Mouse (Mus musculus): Measurements from ENCODE around the gene Sapcd1. TPM values are rescaled to one million over a fixed set of nuclear protein-coding genes. Genes with fewer than 3 reads are reported as not detected.

The Sapcd1 gene
- total RNA-seq, 2 experiments from 2014 or later = 0.53 to 1.4 TPM

DNA sequence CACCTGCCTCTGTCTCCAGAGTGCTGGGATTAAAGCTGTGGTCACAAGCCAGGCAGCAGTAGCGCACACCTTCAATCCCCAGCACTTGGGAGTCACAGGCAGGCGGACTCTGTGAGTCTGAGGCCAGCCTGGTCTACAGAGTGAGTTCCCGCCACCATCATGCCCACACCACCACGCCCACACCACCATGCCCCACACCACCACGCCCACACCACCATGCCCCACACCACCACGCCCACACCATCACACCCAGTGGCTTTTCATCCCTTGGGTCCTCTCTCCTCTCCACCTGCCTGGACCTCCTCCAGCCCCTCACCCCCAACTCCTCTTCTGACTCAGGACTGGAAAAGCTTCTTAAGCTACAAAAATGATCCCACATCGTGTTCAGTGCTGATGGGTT lies 4.1 kb upstream of the Sapcd1 start:
- DNase-seq (ENCODE audit: low spot score in 2 of 2) = no peak

DNA sequence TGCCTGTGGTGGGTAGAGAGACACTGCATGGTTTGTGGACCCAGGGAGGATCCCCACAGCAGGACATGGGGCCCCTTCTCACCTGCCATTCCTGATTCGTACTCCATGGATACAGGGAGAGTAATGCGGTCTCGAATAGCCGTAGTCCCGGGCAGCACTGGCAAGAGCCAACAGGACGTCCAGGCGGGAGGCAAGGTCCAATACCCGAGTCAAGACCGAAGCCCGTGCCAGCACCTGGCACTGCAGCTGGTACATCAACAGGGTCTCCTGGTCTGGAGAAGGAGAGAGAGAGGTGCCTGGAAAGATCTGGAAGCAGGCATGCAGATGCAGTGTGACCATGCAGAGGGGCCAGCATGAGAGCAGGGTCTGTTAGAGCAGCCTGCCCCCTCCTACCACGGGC lies 3.5 kb upstream of the Sapcd1 start:
- DNase-seq (ENCODE audit: low spot score in 2 of 2) = no peak

DNA sequence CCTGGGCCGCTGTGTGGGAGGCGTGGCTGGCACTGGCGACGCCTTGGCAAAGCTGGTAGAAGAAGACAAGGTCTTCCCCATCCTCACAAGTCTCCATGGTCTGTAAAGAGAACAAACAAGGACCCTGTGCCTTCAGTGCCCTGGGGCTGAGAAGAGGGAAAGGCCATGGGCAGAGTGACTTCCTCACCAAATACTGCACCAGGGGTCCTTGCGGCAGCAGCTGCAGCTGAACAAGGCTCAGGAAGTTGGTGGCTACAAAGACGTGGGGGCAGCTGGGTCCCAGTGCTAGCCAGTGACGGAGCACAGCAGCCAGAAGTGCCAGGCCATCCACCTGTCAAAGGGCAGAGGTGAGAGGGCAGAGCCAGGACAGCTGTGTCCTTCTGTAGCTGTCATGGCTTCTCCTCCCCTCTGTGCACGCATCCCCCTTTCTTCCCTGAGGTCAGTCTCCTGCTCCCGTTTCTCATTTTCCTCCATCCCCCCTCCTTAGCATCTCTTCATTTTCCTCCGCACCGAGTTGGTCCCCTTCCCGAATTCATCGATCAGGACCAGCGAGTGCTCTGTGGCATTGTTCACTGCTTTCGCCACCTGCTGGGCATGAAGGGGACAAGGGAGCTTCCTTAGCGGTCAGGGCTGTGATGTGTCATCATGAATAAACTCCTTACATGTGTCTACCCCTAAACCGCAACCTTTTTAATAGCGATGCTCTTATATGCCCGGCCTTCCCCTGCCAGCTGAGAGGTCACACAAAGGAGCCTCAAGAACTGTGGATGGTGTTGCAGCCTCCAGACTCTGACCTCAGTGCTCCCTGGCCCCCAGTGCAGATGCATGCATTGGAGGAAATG lies 2.1 kb upstream of the Sapcd1 start:
- peak in 1 of 2 experiments; percentile 48 for DNase-seq (ENCODE audit: low spot score in 2 of 2)

GRCm38 (mm10) chr17:35028315-35028714 lies 499 bp upstream of the Sapcd1 start:
- DNase-seq (ENCODE audit: low spot score in 2 of 2) = no peak

- no peak for DNase-seq (ENCODE audit: low spot score in 2 of 2)
Observed at GRCm38 (mm10) chr17:35026206-35026605, 1.6 kb downstream of the Sapcd1 start.

DNA sequence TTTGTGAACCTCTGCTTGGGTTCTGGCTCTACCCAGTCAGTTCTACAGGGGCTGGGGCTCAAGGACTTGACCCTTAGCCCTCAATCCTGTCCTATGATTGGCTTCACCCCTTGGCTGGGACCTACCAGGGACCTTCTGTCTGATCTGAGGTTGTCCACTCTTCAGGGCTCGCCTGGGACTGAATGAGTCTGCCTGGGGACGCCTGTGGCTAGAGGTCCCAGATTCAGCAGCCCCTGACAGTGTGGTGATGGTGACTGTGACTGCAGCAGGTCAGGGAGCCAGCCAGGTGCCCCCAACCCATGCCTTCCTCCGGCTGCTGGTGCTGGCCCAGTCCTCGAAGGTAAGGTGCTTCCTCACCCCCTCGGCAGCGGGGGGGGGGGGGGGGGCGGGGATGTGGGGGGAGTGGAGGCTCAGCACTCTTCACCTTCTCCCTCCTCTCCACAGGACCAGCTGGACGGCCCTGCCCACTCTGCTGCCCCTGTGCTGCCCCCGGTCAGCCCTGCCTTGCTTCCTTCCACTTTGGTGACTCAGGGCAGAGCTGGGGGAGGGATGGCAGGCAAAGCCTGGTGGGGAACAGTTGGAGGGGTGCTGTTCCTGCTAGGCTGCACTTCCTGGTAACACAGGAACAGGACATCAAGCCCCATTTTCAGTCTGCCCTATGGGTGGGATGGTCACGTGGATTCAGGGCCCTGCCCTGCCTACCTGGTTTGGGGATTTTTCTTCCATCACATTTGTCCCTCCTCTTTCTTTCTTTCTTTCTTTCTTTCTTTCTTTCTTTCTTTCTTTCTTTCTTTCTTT lies 2.9 kb downstream of the Sapcd1 start:
- no peak for DNase-seq (ENCODE audit: low spot score in 2 of 2)

GRCm38 (mm10) chr17:35024261-35024660 lies 3.6 kb downstream of the Sapcd1 start:
- no peak for DNase-seq (ENCODE audit: low spot score in 2 of 2)

DNA sequence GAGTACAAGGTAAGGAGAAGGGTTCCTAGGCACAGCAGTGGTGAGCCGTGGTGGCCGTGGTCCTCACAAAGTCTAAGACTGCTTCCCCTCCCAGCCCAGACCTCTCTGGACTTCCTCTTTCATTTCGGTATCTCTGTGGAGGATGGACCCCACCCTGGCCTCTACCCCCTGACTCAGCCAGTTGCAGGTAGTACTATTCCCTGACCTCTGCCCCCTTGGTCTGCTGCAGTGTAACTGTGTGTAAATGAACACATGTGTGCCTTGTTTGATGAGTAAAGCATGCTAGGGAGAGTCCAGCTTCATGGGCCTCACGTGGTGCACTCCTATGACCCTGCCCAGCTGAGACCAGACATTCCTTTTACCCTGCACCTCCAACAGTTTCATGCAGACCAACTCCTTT lies 4.1 kb downstream of the Sapcd1 start:
- no peak for DNase-seq (ENCODE audit: low spot score in 2 of 2)

GRCm38 (mm10) chr17:35023221-35023620 lies 4.6 kb downstream of the Sapcd1 start:
- DNase-seq (ENCODE audit: low spot score in 2 of 2) = no peak

DNA sequence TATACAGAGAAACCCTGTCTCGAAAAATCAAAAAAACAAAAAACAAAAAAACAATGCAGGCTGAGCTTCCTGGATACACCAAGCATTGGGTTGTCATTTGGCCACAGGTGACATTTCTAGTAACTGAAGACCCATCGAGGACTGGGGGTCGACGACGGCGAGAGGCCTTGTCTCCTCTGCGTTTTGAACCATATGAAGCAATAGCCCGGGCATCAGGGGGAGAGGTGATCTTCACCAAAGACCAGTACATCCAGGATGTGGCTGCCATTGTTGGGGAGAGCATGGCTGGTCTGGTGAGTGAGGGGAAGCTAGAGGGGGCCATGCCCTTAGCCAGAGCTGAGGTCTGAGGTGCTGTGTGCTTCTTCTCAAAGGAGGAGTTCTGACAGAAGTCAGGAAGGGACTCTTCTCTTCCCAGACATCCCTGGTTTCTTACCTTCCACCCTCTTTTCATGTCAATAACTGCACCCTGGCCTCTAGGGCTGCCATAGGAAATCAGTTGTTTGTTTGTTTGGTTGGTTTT lies 5.2 kb downstream of the Sapcd1 start:
- DNase-seq (ENCODE audit: low spot score in 2 of 2) = no peak

DNA sequence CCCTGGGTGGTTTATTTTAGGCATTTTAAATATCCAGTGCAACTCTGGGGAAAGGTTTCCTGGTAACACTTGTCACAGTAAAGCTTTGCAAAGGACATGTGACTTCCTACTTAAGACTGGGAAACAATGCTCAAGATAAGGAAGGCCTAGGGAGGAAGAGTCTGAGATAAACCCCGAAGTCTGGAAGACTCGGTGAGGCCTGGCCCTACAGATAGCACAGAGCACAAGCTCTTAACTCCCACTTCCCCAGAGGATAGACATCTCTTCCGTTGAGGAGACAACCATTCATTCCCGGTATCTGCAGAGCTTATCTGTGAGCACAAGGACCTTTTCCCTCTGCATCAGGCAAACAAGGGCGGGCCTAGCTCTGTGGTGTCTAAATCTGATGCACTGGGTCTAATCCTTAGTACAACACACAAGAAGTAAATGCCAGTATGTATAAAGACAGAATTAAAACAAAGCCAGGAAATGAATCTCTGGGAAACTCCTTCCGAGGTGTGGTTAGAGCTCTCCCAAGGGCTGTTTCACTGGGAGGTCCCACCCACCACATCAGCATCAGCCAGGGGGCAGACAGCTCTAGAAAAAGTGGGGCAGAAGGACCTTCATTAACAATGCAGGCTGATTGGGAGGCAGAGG lies 5.9 kb downstream of the Sapcd1 start:
- no peak for DNase-seq (ENCODE audit: low spot score in 2 of 2)

DNA sequence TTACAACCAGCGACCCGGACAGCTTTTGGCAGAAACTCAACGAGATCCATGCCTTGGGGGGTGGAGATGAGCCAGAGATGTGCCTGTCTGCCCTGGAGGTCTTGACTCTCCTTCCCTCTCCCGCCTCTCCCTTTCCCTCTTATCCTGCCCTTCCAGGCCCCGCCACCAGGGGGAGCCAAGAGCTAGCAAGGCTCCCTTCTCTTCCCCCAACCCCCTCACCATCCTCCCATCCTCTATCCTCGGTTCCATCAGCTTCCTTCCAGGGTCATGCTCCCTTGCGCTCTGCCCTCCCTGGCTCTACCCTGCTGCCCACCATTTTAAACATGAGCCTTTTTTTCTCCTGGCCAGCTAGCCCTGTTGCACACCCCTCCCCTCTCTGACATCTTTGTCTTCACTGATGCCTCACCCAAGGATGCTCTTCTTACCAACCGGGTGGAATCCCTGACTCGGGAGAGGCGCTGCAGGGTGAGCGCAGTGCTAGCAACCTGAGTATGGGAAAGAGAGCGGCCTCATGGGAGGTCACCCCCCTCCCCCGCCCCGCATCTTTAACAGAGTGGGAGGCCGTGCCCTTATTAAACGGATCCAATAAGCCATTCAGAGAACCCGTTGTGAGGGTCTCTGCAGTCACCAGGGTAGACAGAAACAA lies 6.5 kb downstream of the Sapcd1 start:
- DNase-seq (ENCODE audit: low spot score in 2 of 2) = peak; percentile 91

DNA sequence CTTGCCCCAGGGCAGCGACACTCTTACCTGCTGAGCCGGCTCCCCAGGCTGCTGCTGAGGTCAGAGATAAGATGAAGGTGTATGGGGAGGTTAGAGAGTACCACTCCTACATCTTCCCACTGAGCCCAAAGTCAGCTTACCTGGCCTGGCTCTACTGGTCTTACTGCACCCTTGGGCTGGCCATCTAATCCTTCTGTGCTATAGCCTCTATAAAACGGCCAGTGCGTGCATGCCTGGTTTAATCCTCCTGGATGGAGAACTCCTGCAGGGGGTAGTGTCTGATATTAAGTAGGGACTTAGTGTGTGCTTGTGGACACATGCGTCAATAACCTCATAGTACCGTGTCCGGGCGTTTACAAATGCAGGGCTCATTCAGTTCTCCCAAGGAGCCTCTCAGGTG lies 7.3 kb downstream of the Sapcd1 start:
- no peak for DNase-seq (ENCODE audit: low spot score in 2 of 2)

DNA sequence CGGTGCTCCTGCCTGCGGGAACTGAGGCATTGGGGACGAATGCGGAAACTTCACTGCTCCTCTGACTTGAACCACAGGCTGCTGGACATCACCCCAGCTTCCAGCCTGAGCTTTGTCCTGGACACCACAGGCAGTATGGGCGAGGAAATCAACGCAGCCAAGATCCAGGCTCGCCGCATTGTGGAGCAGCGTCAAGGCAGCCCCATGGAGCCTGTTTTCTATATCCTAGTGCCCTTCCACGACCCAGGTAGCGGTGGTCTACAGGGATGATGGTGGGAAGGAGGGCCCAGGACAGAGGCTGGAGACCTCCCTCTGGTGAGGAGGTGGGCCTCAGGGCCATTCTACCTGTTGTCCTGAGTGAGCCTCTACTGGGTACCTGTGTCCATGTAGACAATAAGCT lies 7.9 kb downstream of the Sapcd1 start:
- no peak for DNase-seq (ENCODE audit: low spot score in 2 of 2)

GRCm38 (mm10) chr17:35018171-35018570 lies 9.6 kb downstream of the Sapcd1 start:
- no peak for DNase-seq (ENCODE audit: low spot score in 2 of 2)

DNA sequence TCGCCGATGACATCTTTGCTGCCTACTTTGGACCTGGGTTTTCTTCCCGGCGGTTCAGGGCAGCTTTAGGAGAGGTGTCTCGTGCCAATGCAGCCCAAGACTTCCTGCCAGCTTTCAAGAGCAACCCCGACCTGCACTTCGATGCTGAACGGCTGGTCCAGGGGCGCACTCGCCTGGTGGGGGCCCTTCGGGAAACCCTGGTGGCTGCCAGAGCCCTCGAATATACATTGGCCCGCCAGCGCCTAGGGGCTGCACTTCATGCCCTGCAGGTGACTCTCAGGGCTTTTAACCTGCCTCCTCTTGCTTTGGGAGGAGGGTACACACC lies 10.1 kb downstream of the Sapcd1 start:
- DNase-seq (ENCODE audit: low spot score in 2 of 2) = no peak

GRCm38 (mm10) chr17:35016791-35017705 lies 10.8 kb downstream of the Sapcd1 start:
- DNase-seq (ENCODE audit: low spot score in 2 of 2) = no peak

GRCm38 (mm10) chr17:35016376-35016775 lies 11.4 kb downstream of the Sapcd1 start, which contains the start of gene Vwa7:
Vwa7 (plus strand) TSS chr17:35016579.
- peak; percentile 47 to 54 for DNase-seq (ENCODE audit: low spot score in 2 of 2)

GRCm38 (mm10) chr17:35015296-35015695 lies 12.5 kb downstream of the Sapcd1 start:
- no peak for DNase-seq (ENCODE audit: low spot score in 2 of 2)

DNA sequence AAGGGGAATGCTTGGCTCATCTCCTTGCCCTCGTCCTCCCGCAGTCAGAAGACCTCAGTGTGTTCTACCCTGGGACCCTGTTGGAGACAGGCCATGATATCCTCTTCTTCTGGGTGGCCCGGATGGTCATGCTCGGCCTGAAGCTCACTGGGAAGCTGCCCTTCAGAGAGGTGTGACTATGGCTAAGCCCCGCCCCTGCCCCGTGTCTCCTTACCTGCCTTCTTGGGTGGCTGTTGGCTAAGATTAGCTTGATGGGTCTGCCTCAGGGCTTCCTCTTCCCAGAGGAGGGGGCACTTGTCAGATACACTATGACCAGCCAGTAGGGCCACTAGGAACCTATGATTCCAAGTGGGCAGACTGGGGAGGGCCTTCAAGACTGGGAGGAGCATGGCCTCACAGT lies 14.6 kb downstream of the Sapcd1 start:
- DNase-seq (ENCODE audit: low spot score in 2 of 2) = no peak

All from layer of hippocampus, postnatal 10 days (tissue).